13 mouse cellular contexts compared by ENCODE assay signal in the genomic region with DNA sequence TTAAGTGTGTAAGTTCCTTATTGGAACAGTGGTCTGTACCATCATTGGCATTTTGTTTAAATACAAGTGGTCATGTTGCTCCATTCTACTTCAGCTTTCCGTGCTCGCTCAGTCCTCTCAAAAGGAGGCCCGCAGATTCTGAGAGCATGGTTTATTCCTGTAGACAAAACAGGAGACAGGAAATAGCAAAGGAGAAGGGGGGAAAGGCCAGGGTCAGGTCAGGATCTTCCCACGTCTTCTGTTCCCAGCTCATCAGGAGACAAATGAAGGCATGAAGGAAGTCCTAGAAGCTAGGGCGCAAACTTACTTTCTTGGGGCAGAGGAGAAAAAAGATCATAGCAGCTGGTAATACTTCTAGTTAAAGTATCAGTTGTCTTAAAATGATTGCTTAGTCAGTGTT. TPM values are rescaled to one million over a fixed set of nuclear protein-coding genes. Genes with fewer than 3 reads are reported as not detected.
DNase-seq lines count a peak whose midpoint lies in the region; ATAC-seq and TF ChIP-seq lines count a peak whose summit lies in the region.
"Had no signal": no experiment of that assay in that cellular context is flagged by ENCODE, and none has a peak within 500 bp of the region (broad histone marks: within the 10 kb centered on the region; RNA-seq: fewer than 3 reads in every experiment).

No protein-coding gene starts in this region.

- H3K27me3 ChIP-seq in intestine, embryonic 16.5 days (replicated peaks; ENCODE audit: control insufficient read depth, insufficient read depth, low read length) = no peaks in the 10 kb centered on the region
- no peaks in the 10 kb centered on the region for H3K27me3 ChIP-seq in intestine, postnatal 0 days (replicated peaks; ENCODE audit: control insufficient read depth, insufficient read depth, low read length)
- no peaks in the 10 kb centered on the region for H3K27me3 ChIP-seq in heart, postnatal 0 days (ENCODE audit: control insufficient read depth, insufficient read depth, low read length)
- H3K27me3 ChIP-seq: hindbrain, embryonic 15.5 days; midbrain, embryonic 13.5 days; neural tube, embryonic 12.5 days had no signal

- H3K9me3 ChIP-seq in intestine, embryonic 16.5 days (ENCODE audit: control insufficient read depth, low read length) = no peaks in the 10 kb centered on the region
- H3K9me3 ChIP-seq in intestine, postnatal 0 days (ENCODE audit: control insufficient read depth) = no peaks in the 10 kb centered on the region
- no peaks in the 10 kb centered on the region for H3K9me3 ChIP-seq in heart, postnatal 0 days (replicated peaks; ENCODE audit: control insufficient read depth, low read length)
- H3K9me3 ChIP-seq: embryonic facial prominence, embryonic 10.5 days; hindbrain, embryonic 15.5 days; midbrain, embryonic 13.5 days; neural tube, embryonic 12.5 days had no signal

- no peak for TF ChIP-seq EP300 in heart, postnatal 0 days (IDR thresholded peaks at IDR 0.05; ENCODE audit: low read depth)

- WGBS in intestine, embryonic 16.5 days = 49% methylated on average over 5 of the region's 5 CpGs
- 57% methylated on average over 5 of the region's 5 CpGs for WGBS in intestine, postnatal 0 days
- 49% methylated on average over 5 of the region's 5 CpGs for WGBS in heart, postnatal 0 days

- H3K9ac ChIP-seq in intestine, embryonic 16.5 days (ENCODE audit: low read depth, low read length) = no peak overlapping the region
- H3K9ac ChIP-seq in intestine, postnatal 0 days (ENCODE audit: low read depth, low read length) = no peak overlapping the region
- H3K9ac ChIP-seq in heart, postnatal 0 days (replicated peaks; ENCODE audit: low read depth, low read length) = no peak overlapping the region
- H3K9ac ChIP-seq: hindbrain, embryonic 15.5 days; midbrain, embryonic 13.5 days; neural tube, embryonic 12.5 days had no signal

- no peaks in the 10 kb centered on the region for H3K36me3 ChIP-seq in intestine, embryonic 16.5 days (ENCODE audit: control insufficient read depth, insufficient read depth, low read length)
- no peaks in the 10 kb centered on the region for H3K36me3 ChIP-seq in intestine, postnatal 0 days (ENCODE audit: control insufficient read depth, insufficient read depth)
- H3K36me3 ChIP-seq in heart, postnatal 0 days (replicated peaks; ENCODE audit: control insufficient read depth, insufficient read depth, low read length) = no peaks in the 10 kb centered on the region
- H3K36me3 ChIP-seq: embryonic facial prominence, embryonic 10.5 days; hindbrain, embryonic 15.5 days; midbrain, embryonic 13.5 days; neural tube, embryonic 12.5 days had no signal

- H3K4me1 ChIP-seq in intestine, embryonic 16.5 days (ENCODE audit: control insufficient read depth, insufficient read depth, low read length) = peaks cover 3% of the 10 kb centered on the region
- no peaks in the 10 kb centered on the region for H3K4me1 ChIP-seq in intestine, postnatal 0 days (replicated peaks; ENCODE audit: control insufficient read depth, insufficient read depth, low read length)
- H3K4me1 ChIP-seq in heart, postnatal 0 days (ENCODE audit: control insufficient read depth, insufficient read depth) = 0 out of 2 replicates have a peak, but pooled peaks cover 4% of the 10 kb centered on the region
- H3K4me1 ChIP-seq: hindbrain, embryonic 15.5 days; midbrain, embryonic 13.5 days had no signal

- no peak for TF ChIP-seq CTCF in intestine, postnatal 0 days (IDR thresholded peaks at IDR 0.05; ENCODE audit: low read depth)
- TF ChIP-seq CTCF in heart, postnatal 0 days (IDR thresholded peaks at IDR 0.05; ENCODE audit: low read depth) = no peak

- no peak overlapping the region for H3K4me3 ChIP-seq in intestine, embryonic 16.5 days (ENCODE audit: low read length)
- H3K4me3 ChIP-seq in intestine, postnatal 0 days (ENCODE audit: low read depth, low read length) = no peak overlapping the region
- no peak overlapping the region for H3K4me3 ChIP-seq in heart, postnatal 0 days (ENCODE audit: low read depth, low read length)
- H3K4me3 ChIP-seq: embryonic facial prominence, embryonic 10.5 days; hindbrain, embryonic 15.5 days; midbrain, embryonic 13.5 days; neural tube, embryonic 12.5 days had no signal

- ATAC-seq in intestine, embryonic 16.5 days = no peak
- ATAC-seq in intestine, postnatal 0 days = no peak
- ATAC-seq in granulocyte monocyte progenitor cell, adult 5-6 weeks (replicated peaks; ENCODE audit: poor library complexity, severe bottlenecking) = peak; percentile 15
- no peak for ATAC-seq in heart, postnatal 0 days (ENCODE audit: insufficient read depth, low read depth)
- ATAC-seq: midbrain, embryonic 13.5 days had no signal

- 0 out of 2 replicates have a peak overlapping the region, but pooled peaks have one; percentile 21 for H3K27ac ChIP-seq in intestine, embryonic 16.5 days (ENCODE audit: low read length)
- no peak overlapping the region for H3K27ac ChIP-seq in intestine, postnatal 0 days (ENCODE audit: low read depth, low read length)
- peak overlapping the region; percentile 53; the same call in 1 of the 2 replicates for H3K27ac ChIP-seq in heart, postnatal 0 days (ENCODE audit: low read depth)
- H3K27ac ChIP-seq: embryonic facial prominence, embryonic 10.5 days; hindbrain, embryonic 15.5 days; midbrain, embryonic 13.5 days; neural tube, embryonic 12.5 days had no signal

- DNase-seq in heart, postnatal 0 days (ENCODE audit: low spot score) = no peak
- peak; percentile 25 for DNase-seq in lung, postnatal 14 days
- DNase-seq in cerebellum, postnatal 10 days = no peak
- no peak for DNase-seq in layer of hippocampus, adult 9-11 months
- DNase-seq: cerebellum, adult 11 months; thymus, postnatal 36 days had no signal

- H3K4me2 ChIP-seq in intestine, embryonic 16.5 days (ENCODE audit: low read depth, low read length) = no peak overlapping the region
- no peak overlapping the region for H3K4me2 ChIP-seq in intestine, postnatal 0 days (replicated peaks; ENCODE audit: low read depth)
- no peak overlapping the region for H3K4me2 ChIP-seq in heart, postnatal 0 days (ENCODE audit: low read depth, low read length)
- H3K4me2 ChIP-seq: hindbrain, embryonic 15.5 days; midbrain, embryonic 13.5 days; neural tube, embryonic 12.5 days had no signal

RNA-seq across cellular contexts. Expression of a gene that starts 56.1 kb away (rescaled TPM):
- 32.3 and 38.5 TPM in 2 replicates for polyA plus RNA-seq in intestine, embryonic 16.5 days (2015; fragmentation: Nextera tagmentation; extraction: Ambion mirVana)
- polyA plus RNA-seq in intestine, postnatal 0 days (2015; fragmentation: Nextera tagmentation; extraction: Ambion mirVana) = 59.4 and 64.3 TPM in 2 replicates
- 17.5 and 18.5 TPM in 2 replicates for total RNA-seq in granulocyte monocyte progenitor cell, adult 5-6 weeks (2014; fragmentation: Nextera tagmentation)
- total RNA-seq in granulocyte monocyte progenitor cell, adult 5-6 weeks (2017) = 33.6 and 34.7 TPM in 2 replicates
- total RNA-seq in heart, postnatal 0 days (2014; rRNA removed; ENCODE audit: low replicate concordance) = 43.7 and 55.4 TPM in 2 replicates
- polyA plus RNA-seq in heart, postnatal 0 days (2015; fragmentation: Nextera tagmentation; extraction: Ambion mirVana) = 18.3 and 22.4 TPM in 2 replicates
